Mouse (Mus musculus) limb, embryonic 12.5 days (tissue): ENCODE results near the gene Abcc1. TPM values are rescaled to one million over a fixed set of nuclear protein-coding genes. Genes with fewer than 3 reads are reported as not detected.

Source experiments
- ATAC-seq: fragments of 200-750 bp; cut with Nextera tagmentation; 2 replicates; pipeline ENCODE4 v1.8.0; 2017; ENCODE audit warnings: low read depth, moderate TSS enrichment; ENCODE audit not compliant: insufficient number of reproducible peaks, insufficient read depth, low FRiP score, low TSS enrichment
- H3K27ac ChIP-seq: fragments of 300-500 bp; sonication (generic); 2 replicates; pipeline ENCODE4 v1.5.1; 2016; ENCODE audit warnings: mild to moderate bottlenecking, moderate library complexity
- H3K27me3 ChIP-seq: fragments of 300-500 bp; sonication (generic); 2 replicates; pipeline ENCODE4 v1.6.1; 2016; ENCODE audit warnings: mild to moderate bottlenecking, moderate library complexity
- H3K36me3 ChIP-seq: fragments of 300-500 bp; sonication (generic); 2 replicates; pipeline ENCODE4 v1.6.1; 2016; ENCODE audit warnings: mild to moderate bottlenecking, moderate library complexity
- H3K4me1 ChIP-seq: fragments of 300-500 bp; sonication (generic); replicated peaks from 2 replicates; pipeline ENCODE4 v1.6.1; 2016
- H3K4me2 ChIP-seq: fragments of 300-500 bp; sonication (generic); 2 replicates; pipeline ENCODE4 v1.6.1; 2016; ENCODE audit warnings: mild to moderate bottlenecking, moderate library complexity
- H3K4me3 ChIP-seq: fragments of 300-500 bp; sonication (generic); replicated peaks from 2 replicates; pipeline ENCODE4 v1.5.1; 2016; ENCODE audit warnings: mild to moderate bottlenecking
- H3K9ac ChIP-seq: fragments of 300-500 bp; sonication (generic); replicated peaks from 2 replicates; pipeline ENCODE4 v1.6.1; 2016; ENCODE audit warnings: mild to moderate bottlenecking, moderate library complexity
- H3K9me3 ChIP-seq: fragments of 300-500 bp; sonication (generic); 2 replicates; pipeline ENCODE4 v1.6.1; 2016; ENCODE audit warnings: mild to moderate bottlenecking, moderate library complexity
- WGBS: fragments of 180-500 bp; shearing (Covaris S2); methylation state at CpG from one replicate; pipeline ENCODE4 v1.1.7; 2016; 5-methylcytosine and 5-hydroxymethylcytosine counted together
- polyA plus RNA-seq: library from polyadenylated mRNA; unstranded; fragments of >200 nt; fragmentation: Nextera tagmentation; extraction: Ambion mirVana; gene quantifications from 2 replicates; pipeline ENCODE4 v1.2.1, GENCODE M21; 2016

Gene Abcc1
- polyA plus RNA-seq, 1 experiment from 2014 or later, result 9.6 TPM

- H3K4me3 ChIP-seq, result no peak overlapping the region
- H3K4me2 ChIP-seq, result no peak overlapping the region
- H3K4me1 ChIP-seq, result no peaks in the 10 kb centered on the region
- peaks cover 53% of the 10 kb centered on the region for H3K36me3 ChIP-seq
- no peak overlapping the region for H3K9ac ChIP-seq
- no peaks in the 10 kb centered on the region for H3K27me3 ChIP-seq
- 87% methylated on average over 9 of the region's 9 CpGs for WGBS
- no peaks in the 10 kb centered on the region for H3K9me3 ChIP-seq
- H3K27ac ChIP-seq, result no peak overlapping the region
- no peak for ATAC-seq
Measured at GRCm38 (mm10) chr16:14415206-14415605, 53.8 kb downstream of the Abcc1 start.

GRCm38 (mm10) chr16:14416957-14417618, 55.7 kb downstream of the Abcc1 start:
- Histone ChIP-seq H3K36me3 (peaks cover 38% of the 10 kb centered on the region), H3K27ac (no peak overlapping the region), H3K4me2 (no peak overlapping the region), H3K9me3 (no peaks in the 10 kb centered on the region), H3K4me3 (no peak overlapping the region), H3K4me1 (no peaks in the 10 kb centered on the region), H3K9ac (no peak overlapping the region), H3K27me3 (no peaks in the 10 kb centered on the region)
- WGBS, result 71% methylated on average over 5 of the region's 5 CpGs
- ATAC-seq, result no peak

GRCm38 (mm10) chr16:14420496-14421132, 59.3 kb downstream of the Abcc1 start:
- Histone ChIP-seq H3K4me2 (no peak overlapping the region), H3K9ac (no peak overlapping the region), H3K36me3 (peaks cover 18% of the 10 kb centered on the region; the same call in 1 of the 2 replicates), H3K27me3 (no peaks in the 10 kb centered on the region), H3K27ac (no peak overlapping the region), H3K4me1 (no peaks in the 10 kb centered on the region), H3K9me3 (no peaks in the 10 kb centered on the region), H3K4me3 (no peak overlapping the region)
- WGBS, result 82% methylated on average over 5 of the region's 5 CpGs
- no peak for ATAC-seq

- H3K27ac ChIP-seq, result no peak overlapping the region
- H3K4me2 ChIP-seq, result no peak overlapping the region
- H3K9ac ChIP-seq, result no peak overlapping the region
- H3K36me3 ChIP-seq, result peaks cover 18% of the 10 kb centered on the region; the same call in 1 of the 2 replicates
- WGBS, result 94% methylated on average over 3 of the region's 3 CpGs
- no peak for ATAC-seq
- no peaks in the 10 kb centered on the region for H3K4me1 ChIP-seq
- no peaks in the 10 kb centered on the region for H3K9me3 ChIP-seq
- H3K4me3 ChIP-seq, result no peak overlapping the region
- H3K27me3 ChIP-seq, result no peaks in the 10 kb centered on the region
Measured at GRCm38 (mm10) chr16:14422081-14422480, 60.7 kb downstream of the Abcc1 start.

DNA sequence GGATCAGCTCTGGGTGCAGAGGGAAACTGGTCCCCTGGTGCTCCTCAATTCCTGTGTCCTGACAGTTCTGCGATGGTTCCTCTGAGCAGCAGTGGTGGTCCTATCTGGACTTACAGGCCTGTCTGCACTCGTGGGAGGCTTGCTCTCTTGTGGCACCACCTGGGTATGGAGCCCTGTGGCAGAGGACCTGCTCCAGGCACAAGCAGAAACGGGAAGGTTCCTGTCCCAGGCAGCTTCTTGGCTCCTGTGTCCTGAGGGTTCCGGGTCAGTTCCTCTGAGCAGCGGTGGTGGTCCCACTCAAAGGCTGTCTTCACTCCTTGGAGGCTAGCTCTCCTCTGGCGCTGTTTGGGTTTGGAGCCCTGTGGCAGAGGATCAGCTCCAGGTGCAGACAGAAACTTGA, 68.0 kb downstream of the Abcc1 start:
- no peak overlapping the region for H3K9ac ChIP-seq
- no peak overlapping the region for H3K4me2 ChIP-seq
- 87% methylated on average over 6 of the region's 6 CpGs for WGBS
- ATAC-seq, result no peak
- no peaks in the 10 kb centered on the region; the same call in 1 of the 2 replicates for H3K36me3 ChIP-seq
- H3K27ac ChIP-seq, result no peak overlapping the region
- no peaks in the 10 kb centered on the region for H3K4me1 ChIP-seq
- no peak overlapping the region for H3K4me3 ChIP-seq
- no peaks in the 10 kb centered on the region for H3K9me3 ChIP-seq
- H3K27me3 ChIP-seq, result no peaks in the 10 kb centered on the region

DNA sequence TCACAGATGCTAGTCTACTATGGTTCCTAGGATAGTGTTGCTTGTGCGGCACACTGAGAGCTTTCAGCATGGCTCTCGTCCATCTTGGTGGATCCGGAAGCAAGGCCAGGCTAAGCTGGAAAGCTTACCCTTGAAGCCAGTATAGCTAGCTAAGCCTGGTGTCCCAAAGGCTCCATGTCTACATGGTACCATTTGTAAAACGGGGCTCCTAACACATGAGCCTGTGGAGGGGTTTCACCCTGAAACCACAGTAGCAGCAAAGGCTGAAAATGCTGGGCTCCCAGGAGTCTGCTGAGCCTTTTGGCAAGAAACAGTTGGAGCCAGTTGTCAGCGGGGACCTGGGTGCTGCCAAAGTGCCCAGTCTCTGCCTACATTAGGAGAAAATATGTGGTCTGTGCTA, 71.6 kb downstream of the Abcc1 start:
- Histone ChIP-seq H3K4me1 (no peaks in the 10 kb centered on the region), H3K4me2 (no peak overlapping the region), H3K36me3 (peaks cover 14% of the 10 kb centered on the region; the same call in 1 of the 2 replicates), H3K9ac (no peak overlapping the region), H3K9me3 (no peaks in the 10 kb centered on the region), H3K27ac (no peak overlapping the region), H3K4me3 (no peak overlapping the region), H3K27me3 (no peaks in the 10 kb centered on the region)
- no peak for ATAC-seq
- 88% methylated on average over 5 of the region's 5 CpGs for WGBS

- H3K9me3 ChIP-seq, result no peaks in the 10 kb centered on the region
- no peak for ATAC-seq
- H3K27ac ChIP-seq, result no peak overlapping the region
- no peak overlapping the region for H3K4me2 ChIP-seq
- peaks cover 25% of the 10 kb centered on the region for H3K36me3 ChIP-seq
- H3K4me1 ChIP-seq, result no peaks in the 10 kb centered on the region
- no peak overlapping the region for H3K4me3 ChIP-seq
- no peak overlapping the region for H3K9ac ChIP-seq
- H3K27me3 ChIP-seq, result no peaks in the 10 kb centered on the region
- WGBS, result 88% methylated on average over 1 of the region's 1 CpGs
Measured at GRCm38 (mm10) chr16:14435526-14435925, 74.2 kb downstream of the Abcc1 start.

DNA sequence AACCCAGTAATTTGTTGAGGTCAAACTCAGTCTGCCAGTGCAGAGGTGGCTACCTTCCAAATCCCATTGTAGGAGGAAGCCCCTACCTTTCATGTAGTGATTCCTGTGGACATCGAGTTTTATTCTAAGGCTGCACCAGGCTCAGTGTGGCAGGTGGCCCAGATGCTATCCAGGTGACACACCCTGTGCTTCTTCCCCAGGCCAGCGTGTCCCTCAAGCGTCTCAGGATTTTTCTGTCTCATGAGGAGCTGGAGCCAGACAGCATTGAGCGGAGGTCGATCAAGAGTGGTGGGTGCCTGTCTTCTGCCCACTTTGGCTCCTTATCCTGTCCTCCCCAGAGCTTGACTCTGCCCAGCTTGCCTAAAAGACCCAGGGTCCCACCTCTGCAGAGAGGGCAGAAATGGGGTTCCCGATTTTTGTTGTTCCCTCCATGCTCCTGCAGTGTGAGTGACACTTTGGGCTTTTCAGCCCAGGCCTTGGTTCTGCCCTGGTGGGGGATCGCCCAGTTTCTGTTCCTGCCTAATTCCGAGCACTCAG, 76.2 kb downstream of the Abcc1 start:
- Histone ChIP-seq H3K9ac (no peak overlapping the region), H3K4me3 (no peak overlapping the region), H3K4me1 (no peaks in the 10 kb centered on the region), H3K27ac (no peak overlapping the region), H3K36me3 (peaks cover 30% of the 10 kb centered on the region), H3K4me2 (no peak overlapping the region), H3K27me3 (no peaks in the 10 kb centered on the region), H3K9me3 (no peaks in the 10 kb centered on the region)
- WGBS, result 92% methylated on average over 8 of the region's 8 CpGs
- no peak for ATAC-seq

GRCm38 (mm10) chr16:14438561-14438960, 77.2 kb downstream of the Abcc1 start:
- no peak for ATAC-seq
- H3K9ac ChIP-seq, result no peak overlapping the region
- H3K27me3 ChIP-seq, result no peaks in the 10 kb centered on the region
- H3K27ac ChIP-seq, result no peak overlapping the region
- peaks cover 37% of the 10 kb centered on the region for H3K36me3 ChIP-seq
- H3K9me3 ChIP-seq, result no peaks in the 10 kb centered on the region
- H3K4me2 ChIP-seq, result no peak overlapping the region
- no peak overlapping the region for H3K4me3 ChIP-seq
- peaks cover 4% of the 10 kb centered on the region; the same call in 1 of the 2 replicates for H3K4me1 ChIP-seq
- 89% methylated on average over 7 of the region's 7 CpGs for WGBS

DNA sequence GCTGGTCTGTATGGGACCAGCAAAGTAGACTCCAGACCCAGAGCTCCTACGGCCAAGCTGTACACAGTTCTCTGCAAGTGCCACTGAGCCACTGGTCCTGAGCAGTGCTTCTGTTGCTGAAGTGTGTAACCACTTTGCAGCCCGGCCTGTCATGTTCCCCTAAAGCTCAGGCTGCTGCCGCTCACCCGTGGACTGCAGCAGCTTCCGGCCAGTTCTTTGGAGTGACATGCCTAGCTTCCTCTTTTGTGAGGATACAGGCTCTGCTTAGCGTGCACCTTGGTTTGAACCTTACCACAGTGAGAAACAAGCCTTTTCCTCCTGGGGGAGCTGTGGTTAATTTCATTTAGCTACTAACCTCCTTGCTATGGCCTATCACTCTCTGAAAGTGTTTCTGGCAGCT, 77.7 kb downstream of the Abcc1 start:
- Histone ChIP-seq H3K4me1 (peaks cover 10% of the 10 kb centered on the region), H3K4me2 (no peak overlapping the region), H3K27me3 (no peaks in the 10 kb centered on the region), H3K36me3 (peaks cover 37% of the 10 kb centered on the region), H3K9me3 (no peaks in the 10 kb centered on the region), H3K27ac (no peak overlapping the region), H3K4me3 (no peak overlapping the region), H3K9ac (no peak overlapping the region)
- 92% methylated on average over 6 of the region's 6 CpGs for WGBS
- no peak for ATAC-seq

GRCm38 (mm10) chr16:14439801-14440614, 78.7 kb downstream of the Abcc1 start:
- Histone ChIP-seq H3K9me3 (no peaks in the 10 kb centered on the region), H3K9ac (no peak overlapping the region), H3K27ac (no peak overlapping the region), H3K4me2 (no peak overlapping the region), H3K36me3 (peaks cover 38% of the 10 kb centered on the region), H3K4me3 (no peak overlapping the region), H3K27me3 (no peaks in the 10 kb centered on the region), H3K4me1 (peaks cover 15% of the 10 kb centered on the region)
- no peak for ATAC-seq
- 83% methylated on average over 2 of the region's 2 CpGs for WGBS
